Mouse (Mus musculus) embryonic facial prominence, embryonic 11.5 days (tissue): ENCODE data around the gene Tusc2. TPM values are rescaled to one million over a fixed set of nuclear protein-coding genes. Genes with fewer than 3 reads are reported as not detected.

Experiments used
- ATAC-seq: fragments of 200-750 bp; cut with Nextera tagmentation; replicated peaks from 2 replicates; pipeline ENCODE4 v1.8.0; 2017; ENCODE audit warnings: low read depth; ENCODE audit not compliant: insufficient number of reproducible peaks, low FRiP score, low TSS enrichment
- DNase-seq: peaks from one replicate; pipeline ENCODE4 v3.0.0-alpha.2; 2015; ENCODE audit warnings: low spot score
- H3K27ac ChIP-seq: fragments of 300-500 bp; sonication (generic); replicated peaks from 2 replicates; pipeline ENCODE4 v1.5.1; 2014; ENCODE audit warnings: mild to moderate bottlenecking, low read depth, low read length, control low read depth
- H3K27me3 ChIP-seq: fragments of 300-500 bp; sonication (generic); 2 replicates; pipeline ENCODE4 v1.6.1; 2014; ENCODE audit warnings: mild to moderate bottlenecking, low read length, moderate library complexity, mixed read lengths; ENCODE audit not compliant: control insufficient read depth, insufficient read depth
- H3K36me3 ChIP-seq: fragments of 300-500 bp; sonication (generic); replicated peaks from 2 replicates; pipeline ENCODE4 v1.6.1; 2014; ENCODE audit warnings: low read depth, mild to moderate bottlenecking, low read length, moderate library complexity, mixed read lengths; ENCODE audit not compliant: control insufficient read depth, insufficient read depth
- H3K4me1 ChIP-seq: fragments of 300-500 bp; sonication (generic); 2 replicates; pipeline ENCODE4 v1.6.1; 2014; ENCODE audit warnings: low read length, mixed read lengths; ENCODE audit not compliant: control insufficient read depth, insufficient read depth
- H3K4me2 ChIP-seq: fragments of 300-500 bp; sonication (generic); 2 replicates; pipeline ENCODE4 v1.6.1; 2014; ENCODE audit warnings: low read depth, mild to moderate bottlenecking, control low read depth, low read length, moderate library complexity
- H3K4me3 ChIP-seq: fragments of 300-500 bp; sonication (generic); 2 replicates; pipeline ENCODE4 v1.5.1; 2014; ENCODE audit warnings: low read depth, low read length, control low read depth
- H3K9ac ChIP-seq: fragments of 300-500 bp; sonication (generic); replicated peaks from 2 replicates; pipeline ENCODE4 v1.6.1; 2014; ENCODE audit warnings: mild to moderate bottlenecking, control low read depth, low read length
- H3K9me3 ChIP-seq: fragments of 300-500 bp; sonication (generic); replicated peaks from 2 replicates; pipeline ENCODE4 v1.6.1; 2016; ENCODE audit warnings: mild to moderate bottlenecking, low read length, inconsistent platforms, mixed read lengths; ENCODE audit not compliant: control insufficient read depth
- WGBS: fragments of 180-500 bp; shearing (Covaris S2); extraction: QIAGEN DNeasy Blood & Tissue Kit; methylation state at CpG from one replicate; pipeline ENCODE4 v1.1.7; 2014; 5-methylcytosine and 5-hydroxymethylcytosine counted together
- polyA plus RNA-seq: library from polyadenylated mRNA; unstranded; fragments of >200 nt; fragmentation: Nextera tagmentation; extraction: Ambion mirVana; gene quantifications from 2 replicates; pipeline ENCODE4 v1.2.1, GENCODE M21; 2014

Tusc2 gene
- polyA plus RNA-seq: 68.5 and 68.9 TPM in 2 replicates

GRCm38 (mm10) chr9:107563029-107563581, at the start of gene Tusc2:
Gene Tusc2 (plus strand): TSS chr9:107563255.
- Histone ChIP-seq H3K36me3 (peaks cover 12% of the 10 kb centered on the region), H3K27me3 (no peaks in the 10 kb centered on the region), H3K4me3 (peak within 1 kb of the TSS; percentile 93), H3K27ac (no peak within 1 kb of the TSS), H3K4me1 (0 out of 2 replicates have a peak, but pooled peaks cover 3% of the 10 kb centered on the region), H3K4me2 (peak within 1 kb of the TSS; percentile 74), H3K9ac (peak within 1 kb of the TSS; percentile 72), H3K9me3 (no peaks in the 10 kb centered on the region)
- DNase-seq (peak; percentile 94), ATAC-seq (peak; percentile 91)
- WGBS: under 1% methylated on average over 45 of the region's 46 CpGs

GRCm38 (mm10) chr9:107514303-107514955, 48.6 kb upstream of the Tusc2 start:
- Histone ChIP-seq H3K36me3 (no peaks in the 10 kb centered on the region), H3K4me3 (no peak overlapping the region), H3K27ac (no peak overlapping the region), H3K9ac (no peak overlapping the region), H3K4me1 (no peaks in the 10 kb centered on the region), H3K4me2 (no peak overlapping the region), H3K27me3 (no peaks in the 10 kb centered on the region), H3K9me3 (no peaks in the 10 kb centered on the region)
- no peak; the same call in 1 of the 2 replicates for ATAC-seq
- peak; percentile 84 for DNase-seq
- 20% methylated on average over 14 of the region's 14 CpGs for WGBS

DNA sequence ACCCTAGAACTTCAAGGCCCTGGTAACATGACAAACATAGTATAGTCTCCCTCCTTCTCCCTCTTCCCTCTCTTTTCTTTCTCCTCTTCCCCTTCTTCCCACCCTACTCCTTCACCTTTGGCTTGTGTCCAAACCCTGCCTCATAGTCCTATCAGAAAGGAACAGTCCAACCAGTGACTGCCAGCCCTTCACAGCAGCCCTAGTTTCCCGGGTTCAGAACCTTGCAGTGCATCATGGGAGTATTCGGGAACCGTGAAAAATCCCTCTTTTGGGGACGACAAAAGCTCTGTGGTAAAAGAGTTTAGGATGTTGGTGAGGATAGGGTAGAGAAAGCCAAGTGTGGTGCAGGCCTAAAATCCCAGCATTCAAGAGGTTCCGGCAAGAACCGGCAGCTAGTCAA, 42.7 kb upstream of the Tusc2 start:
- Histone ChIP-seq H3K4me3 (no peak overlapping the region), H3K36me3 (no peaks in the 10 kb centered on the region), H3K9me3 (no peaks in the 10 kb centered on the region), H3K27ac (no peak overlapping the region), H3K9ac (no peak overlapping the region), H3K27me3 (peaks cover 4% of the 10 kb centered on the region), H3K4me2 (no peak overlapping the region), H3K4me1 (peaks cover 5% of the 10 kb centered on the region)
- WGBS: 65% methylated on average over 6 of the region's 6 CpGs
- DNase-seq (no peak), ATAC-seq (no peak)

GRCm38 (mm10) chr9:107521190-107521589, 41.9 kb upstream of the Tusc2 start:
- Histone ChIP-seq H3K9me3 (no peaks in the 10 kb centered on the region), H3K27ac (no peak overlapping the region), H3K4me3 (no peak overlapping the region), H3K9ac (no peak overlapping the region), H3K4me1 (peaks cover 5% of the 10 kb centered on the region), H3K27me3 (peaks cover 10% of the 10 kb centered on the region), H3K36me3 (no peaks in the 10 kb centered on the region), H3K4me2 (no peak overlapping the region)
- 55% methylated on average over 5 of the region's 5 CpGs for WGBS
- DNase-seq (no peak), ATAC-seq (no peak)

- peak; percentile 54 for DNase-seq
- Histone ChIP-seq H3K4me3 (no peak overlapping the region), H3K27ac (no peak overlapping the region), H3K4me1 (peaks cover 5% of the 10 kb centered on the region), H3K27me3 (peaks cover 12% of the 10 kb centered on the region), H3K9me3 (no peaks in the 10 kb centered on the region), H3K9ac (peak overlapping the region; percentile 39; the same call in 1 of the 2 replicates), H3K4me2 (peak overlapping the region; percentile 36; the same call in 1 of the 2 replicates), H3K36me3 (no peaks in the 10 kb centered on the region)
- WGBS: 22% methylated on average over 25 of the region's 25 CpGs
- peak; percentile 46; the same call in 1 of the 2 replicates for ATAC-seq
Observed at GRCm38 (mm10) chr9:107521711-107522399, 41.2 kb upstream of the Tusc2 start.

DNA sequence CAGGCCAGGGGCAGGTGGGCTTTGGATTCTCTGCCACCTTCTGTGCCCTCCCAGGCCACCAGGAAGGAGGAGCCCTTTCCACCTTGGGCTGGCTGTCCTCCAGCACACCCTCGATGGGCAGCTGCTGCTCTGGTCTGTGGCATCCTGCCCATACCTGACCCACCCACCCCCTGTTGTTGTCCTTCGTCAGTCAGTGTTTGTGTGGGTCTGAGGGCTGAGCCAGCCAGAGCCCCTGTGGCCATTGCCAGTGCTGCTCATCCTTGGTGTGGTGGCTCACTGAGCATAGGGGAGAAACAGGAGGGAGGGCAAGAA, 40.7 kb upstream of the Tusc2 start:
- Histone ChIP-seq H3K9me3 (no peaks in the 10 kb centered on the region), H3K27ac (no peak overlapping the region), H3K9ac (peak overlapping the region; percentile 39; the same call in 1 of the 2 replicates), H3K4me1 (peaks cover 5% of the 10 kb centered on the region), H3K36me3 (no peaks in the 10 kb centered on the region), H3K27me3 (peaks cover 17% of the 10 kb centered on the region), H3K4me3 (no peak overlapping the region), H3K4me2 (no peak overlapping the region)
- WGBS: 40% methylated on average over 2 of the region's 2 CpGs
- DNase-seq (no peak), ATAC-seq (0 out of 2 replicates have a peak, but pooled peaks have one; percentile 2)

GRCm38 (mm10) chr9:107526198-107527026, 36.6 kb upstream of the Tusc2 start:
- Histone ChIP-seq H3K4me3 (peak overlapping the region; percentile 32), H3K9ac (peak overlapping the region; percentile 40; the same call in 1 of the 2 replicates), H3K36me3 (no peaks in the 10 kb centered on the region), H3K27me3 (peaks cover 23% of the 10 kb centered on the region), H3K4me1 (peaks cover 5% of the 10 kb centered on the region), H3K27ac (no peak overlapping the region), H3K9me3 (no peaks in the 10 kb centered on the region), H3K4me2 (peak overlapping the region; percentile 69)
- 6% methylated on average over 44 of the region's 44 CpGs for WGBS
- DNase-seq (peak; percentile 76), ATAC-seq (peak; percentile 57; the same call in 1 of the 2 replicates)
